Mouse (Mus musculus): ENCODE measurements at regions not wholly inside any gene's neighbourhood (a gene's known extent, or its start where the extent isn't known, plus 50 kb on each side); places are given as distances from the start of the nearest gene placed in this dataset.

GRCm38 (mm10) chr7:137576251-137576650 is 138.8 kb downstream of the Glrx3 start:
- TF ChIP-seq TAL1 (IDR thresholded peaks at IDR 0.05; ENCODE audit: low read length) (no peak), GATA1 (IDR thresholded peaks at IDR 0.05; ENCODE audit: low read length) (no peak)
